Mouse (Mus musculus) G1E (cell line): Measurements from ENCODE around the gene Cntn5. TPM values are rescaled to one million over a fixed set of nuclear protein-coding genes. Genes with fewer than 3 reads are reported as not detected.

Source experiments
- ATAC-seq: 2 replicates; pipeline ENCODE4 v1.8.0; 2016; ENCODE audit warnings: mild to moderate bottlenecking; ENCODE audit not compliant: insufficient number of reproducible peaks, poor library complexity, low FRiP score, severe bottlenecking; ENCODE audit errors: extremely low read depth
- DNase-seq: peaks from one replicate; pipeline ENCODE4 v3.0.0; 2012; ENCODE audit warnings: low spot score
- H3K27me3 ChIP-seq: 2 replicates; pipeline ENCODE4 v1.6.1; 2012; ENCODE audit warnings: mild to moderate bottlenecking, low read length, inconsistent platforms; ENCODE audit not compliant: insufficient read depth
- H3K36me3 ChIP-seq: replicated peaks from 2 replicates; pipeline ENCODE3; 2012; ENCODE audit warnings: mild to moderate bottlenecking, inconsistent platforms
- H3K4me1 ChIP-seq: 2 replicates; pipeline ENCODE4 v1.6.1; 2012; ENCODE audit warnings: low read depth, low read length, inconsistent platforms, mixed read lengths; ENCODE audit not compliant: insufficient read depth
- H3K4me3 ChIP-seq: 2 replicates; pipeline ENCODE4 v1.5.1; 2012; ENCODE audit warnings: low read depth, mild to moderate bottlenecking, inconsistent platforms, low read length, moderate library complexity, mixed read lengths
- H3K9me3 ChIP-seq: replicated peaks from 2 replicates; pipeline ENCODE4 v1.6.1; 2012; ENCODE audit warnings: inconsistent platforms
- CTCF ChIP-seq: IDR thresholded peaks from 2 replicates; pipeline ENCODE4 v1.5.1; 2012; ENCODE audit warnings: low read depth, low read length, inconsistent platforms, mixed read lengths
- GATA1 ChIP-seq: IDR thresholded peaks from 2 replicates; pipeline ENCODE4 v1.6.1; 2012; ENCODE audit warnings: borderline replicate concordance, low read length, inconsistent platforms, mixed read lengths
- GATA2 ChIP-seq: IDR thresholded peaks from 2 replicates; pipeline ENCODE4 v1.6.1; 2012; ENCODE audit warnings: low read depth, low read length, inconsistent platforms, borderline replicate concordance
- POLR2AphosphoS5 ChIP-seq: IDR thresholded peaks from 2 replicates; pipeline ENCODE4 v1.6.1; 2012; ENCODE audit warnings: low read depth, low read length, inconsistent platforms; ENCODE audit not compliant: insufficient replicate concordance
- TAL1 ChIP-seq: conservative IDR thresholded peaks from 2 replicates; pipeline ENCODE4 v1.6.1; 2012; ENCODE audit warnings: low read depth, low read length, inconsistent platforms, mixed read lengths
- polyA plus RNA-seq: library from polyadenylated mRNA; stranded (reverse); fragments of >175 nt; gene quantifications from 2 replicates; pipeline ENCODE4 v1.2.3, GENCODE M21; 2012
- total RNA-seq, 2 experiments: library from RNA; stranded (forward) in 1 of 2; stranded (reverse) in 1 of 2; fragments of 200-1000 nt in 1 of 2; fragments of >200 nt in 1 of 2; fragmentation: Nextera tagmentation in 1 of 2; gene quantifications; 2 replicates each; pipeline ENCODE4 v1.2.3; 2014 to 2017

Gene Cntn5
- total and polyA plus RNA-seq, 3 experiments: not detected

DNA sequence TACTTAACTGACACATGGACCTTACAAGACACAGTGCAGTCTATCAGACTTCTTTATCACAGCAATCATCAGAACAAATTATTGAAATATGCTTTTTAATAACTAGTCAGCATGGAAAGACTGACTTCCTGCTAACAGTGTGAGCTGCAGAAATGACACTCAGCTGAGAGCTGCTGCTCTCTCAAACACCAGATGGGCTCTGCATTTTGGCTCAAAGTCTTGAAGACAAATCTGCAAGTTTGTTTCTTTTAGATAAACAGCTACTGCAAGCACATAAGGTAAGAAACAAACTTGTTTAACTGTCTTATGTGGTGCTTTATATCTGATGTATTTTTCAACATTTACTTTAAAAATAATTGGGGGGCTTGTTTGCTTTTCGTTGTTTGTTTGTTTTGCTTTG, 87.9 kb downstream of the Cntn5 start:
- ATAC-seq (no peak), DNase-seq (no peak)
- no peaks in the 10 kb centered on the region for H3K36me3 ChIP-seq

DNA sequence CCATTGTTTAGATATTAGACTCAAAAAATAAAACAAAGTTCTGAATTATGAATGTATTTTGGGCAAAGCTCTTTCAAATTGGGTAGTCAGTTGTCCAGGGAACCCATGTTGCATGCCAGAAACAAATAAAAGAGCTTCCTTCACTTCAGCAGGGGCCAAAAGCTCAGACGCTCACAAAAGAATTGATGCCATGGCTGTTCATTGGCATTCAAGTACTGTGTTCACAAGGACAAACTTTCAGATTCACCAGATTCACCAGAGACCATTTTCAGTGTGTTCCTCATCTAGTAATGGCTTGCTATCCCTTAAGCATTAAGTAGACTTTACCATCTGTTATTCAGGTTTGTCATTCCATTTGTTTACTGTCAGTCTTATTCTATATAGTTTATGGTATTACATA, 107.4 kb downstream of the Cntn5 start:
- Histone ChIP-seq H3K4me3 (no peak overlapping the region), H3K36me3 (no peaks in the 10 kb centered on the region), H3K4me1 (no peaks in the 10 kb centered on the region), H3K9me3 (no peaks in the 10 kb centered on the region), H3K27me3 (no peaks in the 10 kb centered on the region)
- DNase-seq (no peak), ATAC-seq (no peak)
- TF ChIP-seq GATA2 (no peak), GATA1 (no peak), TAL1 (no peak), POLR2AphosphoS5 (no peak), CTCF (no peak)

More for the DNA sequence above, 87.9 kb downstream of the Cntn5 start:
- no peaks in the 10 kb centered on the region for H3K4me1 ChIP-seq
- no peaks in the 10 kb centered on the region for H3K27me3 ChIP-seq
- no peaks in the 10 kb centered on the region for H3K9me3 ChIP-seq
- TF ChIP-seq CTCF (no peak), POLR2AphosphoS5 (no peak), GATA2 (no peak), TAL1 (no peak), GATA1 (no peak)
- no peak overlapping the region for H3K4me3 ChIP-seq

DNA sequence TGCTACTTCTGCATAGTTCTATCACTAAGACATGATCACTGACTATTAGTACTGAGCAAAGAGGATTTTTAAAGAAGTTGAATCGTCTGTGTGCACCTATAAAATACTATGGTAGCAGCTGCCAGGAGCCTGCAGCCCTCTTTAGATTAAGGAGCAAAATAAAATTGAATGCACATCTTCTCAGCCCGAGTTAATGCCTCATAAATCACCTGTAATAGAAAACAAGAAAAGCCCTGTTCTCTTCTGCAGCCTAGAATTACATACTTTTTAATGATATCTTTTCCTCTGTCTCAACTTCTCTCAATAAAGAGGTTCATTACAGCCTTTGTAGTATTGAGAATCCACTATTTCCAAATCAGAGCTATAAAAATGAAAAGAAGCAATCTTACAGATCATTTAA, 109.5 kb downstream of the Cntn5 start:
- Histone ChIP-seq H3K27me3 (no peaks in the 10 kb centered on the region), H3K9me3 (no peaks in the 10 kb centered on the region), H3K36me3 (no peaks in the 10 kb centered on the region), H3K4me3 (no peak overlapping the region), H3K4me1 (no peaks in the 10 kb centered on the region)
- no peak for DNase-seq
- ATAC-seq: no peak
- no peak for TF ChIP-seq POLR2AphosphoS5
- no peak for TF ChIP-seq GATA1
- no peak for TF ChIP-seq TAL1
- TF ChIP-seq GATA2: no peak
- no peak for TF ChIP-seq CTCF

DNA sequence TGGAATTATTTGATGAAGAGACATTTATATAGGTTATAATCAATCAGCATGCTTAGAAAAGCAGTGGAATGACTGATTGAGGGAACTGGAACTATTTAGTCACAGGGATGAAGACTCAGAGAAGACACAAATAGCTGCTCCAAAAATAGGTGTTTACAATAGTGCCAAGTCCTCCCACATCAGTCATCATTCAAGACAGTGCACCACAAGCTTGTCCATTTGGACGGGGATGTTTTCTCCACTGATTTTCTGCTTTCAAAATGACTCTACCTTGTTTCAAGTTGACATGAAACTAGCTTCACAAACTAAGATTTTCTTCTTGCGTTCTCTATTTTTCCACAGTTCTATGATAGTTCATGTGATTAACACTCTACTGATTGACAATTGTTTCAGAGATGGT, 172.7 kb downstream of the Cntn5 start:
- no peaks in the 10 kb centered on the region for H3K36me3 ChIP-seq
- no peak for TF ChIP-seq TAL1
- TF ChIP-seq GATA2: no peak
- no peak for TF ChIP-seq GATA1
- no peak for DNase-seq
- no peak overlapping the region for H3K4me3 ChIP-seq
- no peak for ATAC-seq
- no peaks in the 10 kb centered on the region for H3K27me3 ChIP-seq
- H3K4me1 ChIP-seq: no peaks in the 10 kb centered on the region
- no peaks in the 10 kb centered on the region for H3K9me3 ChIP-seq

DNA sequence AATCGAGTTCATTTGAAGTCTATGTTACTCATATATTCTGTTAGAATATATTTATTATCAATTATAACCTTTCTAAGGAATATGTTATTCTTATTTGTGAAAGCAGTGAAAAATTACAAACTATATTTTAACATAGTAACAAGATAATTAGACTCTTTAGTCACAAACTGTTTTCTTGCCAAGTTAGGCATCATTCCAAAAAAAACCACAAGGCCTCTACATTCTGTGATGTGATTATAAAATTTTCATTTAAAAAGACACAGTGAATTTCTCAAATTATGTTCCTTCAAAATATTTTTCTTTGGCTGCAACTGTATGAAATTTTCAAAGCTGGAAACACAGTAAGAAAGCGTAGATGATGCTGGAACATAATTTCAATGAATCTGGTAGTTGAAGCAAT, 180.4 kb downstream of the Cntn5 start:
- TF ChIP-seq TAL1 (no peak), GATA2 (no peak), POLR2AphosphoS5 (no peak)
- H3K4me1 ChIP-seq: no peaks in the 10 kb centered on the region
- no peak overlapping the region for H3K4me3 ChIP-seq
- no peaks in the 10 kb centered on the region for H3K27me3 ChIP-seq
- ATAC-seq: no peak
- H3K9me3 ChIP-seq: no peaks in the 10 kb centered on the region
- no peaks in the 10 kb centered on the region for H3K36me3 ChIP-seq
- no peak for DNase-seq

DNA sequence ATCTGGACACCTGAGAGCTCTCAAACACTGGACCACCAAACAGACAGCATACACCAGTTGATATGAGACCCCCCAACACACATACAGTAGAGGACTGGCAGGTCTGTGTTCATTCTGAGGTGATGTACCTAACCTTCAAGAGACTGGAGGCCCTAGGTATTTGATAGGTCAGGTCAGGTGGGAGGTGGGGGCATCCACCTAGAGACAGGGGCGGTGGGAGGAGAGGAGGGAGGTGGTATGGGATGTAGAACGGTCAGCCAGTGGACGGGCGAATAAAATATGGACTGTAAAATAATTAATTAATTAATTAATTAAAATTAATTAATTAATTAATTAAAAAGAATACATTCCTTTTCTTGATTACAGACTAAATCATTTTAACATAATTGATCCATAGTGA, 182.5 kb downstream of the Cntn5 start:
- Histone ChIP-seq H3K4me3 (no peak overlapping the region), H3K4me1 (no peaks in the 10 kb centered on the region), H3K27me3 (no peaks in the 10 kb centered on the region), H3K36me3 (no peaks in the 10 kb centered on the region), H3K9me3 (no peaks in the 10 kb centered on the region)
- no peak for TF ChIP-seq GATA1
- TF ChIP-seq TAL1: no peak
- no peak for TF ChIP-seq GATA2
- no peak for TF ChIP-seq CTCF
- TF ChIP-seq POLR2AphosphoS5: no peak
- DNase-seq (no peak), ATAC-seq (no peak)

DNA sequence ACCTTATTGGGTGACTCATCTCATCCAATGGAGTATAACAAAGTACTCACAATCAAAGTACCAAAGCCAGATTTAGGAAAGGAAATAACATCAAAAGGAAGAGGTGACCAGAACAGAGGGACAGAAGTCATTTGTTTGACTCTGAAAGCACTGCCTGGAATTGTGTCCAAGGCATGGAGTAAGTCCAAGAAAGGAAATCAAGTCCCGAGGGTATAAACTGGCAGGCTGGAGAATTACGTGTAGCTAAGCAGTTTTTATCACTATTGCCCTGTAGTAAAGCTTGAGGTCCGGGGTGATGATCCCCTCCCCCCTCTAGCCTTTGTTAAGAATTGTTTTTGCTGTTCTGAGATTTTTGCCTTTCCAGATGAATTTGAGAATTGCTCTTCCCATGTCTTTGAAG, 185.6 kb downstream of the Cntn5 start:
- H3K4me3 ChIP-seq: no peak overlapping the region
- no peak for ATAC-seq
- no peaks in the 10 kb centered on the region for H3K9me3 ChIP-seq
- no peak for TF ChIP-seq POLR2AphosphoS5
- TF ChIP-seq GATA2: no peak
- no peak for TF ChIP-seq GATA1
- TF ChIP-seq TAL1: no peak
- TF ChIP-seq CTCF: no peak
- H3K4me1 ChIP-seq: no peaks in the 10 kb centered on the region
- H3K27me3 ChIP-seq: no peaks in the 10 kb centered on the region
- no peaks in the 10 kb centered on the region for H3K36me3 ChIP-seq
- no peak for DNase-seq
